Mouse (Mus musculus): ENCODE measurements at regions not wholly inside any gene's neighbourhood (a gene's known extent, or its start where the extent isn't known, plus 50 kb on each side); places are given as distances from the start of the nearest gene placed in this dataset.

DNA sequence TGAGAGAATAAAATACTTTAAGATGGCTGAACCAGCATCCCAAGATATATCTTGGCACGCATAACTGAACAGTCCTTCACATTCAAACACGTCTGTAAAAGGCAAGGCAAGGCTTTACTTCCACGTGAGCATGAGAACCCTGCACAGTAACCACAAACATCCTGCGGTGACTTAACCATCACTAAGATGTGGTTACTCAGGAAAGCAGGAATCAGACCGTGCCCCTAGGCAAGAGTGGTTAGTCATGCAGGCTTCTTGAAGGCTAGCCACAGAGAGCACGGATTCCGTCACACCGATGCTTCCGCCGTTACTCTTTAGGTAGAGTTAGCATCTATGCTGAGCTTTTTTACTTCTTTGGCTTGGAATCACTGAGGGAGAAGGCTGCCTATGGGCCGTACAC is 266.8 kb downstream of the Barhl2 start:
- DNase-seq (ENCODE audit: low read depth, low spot score), result no peak

DNA sequence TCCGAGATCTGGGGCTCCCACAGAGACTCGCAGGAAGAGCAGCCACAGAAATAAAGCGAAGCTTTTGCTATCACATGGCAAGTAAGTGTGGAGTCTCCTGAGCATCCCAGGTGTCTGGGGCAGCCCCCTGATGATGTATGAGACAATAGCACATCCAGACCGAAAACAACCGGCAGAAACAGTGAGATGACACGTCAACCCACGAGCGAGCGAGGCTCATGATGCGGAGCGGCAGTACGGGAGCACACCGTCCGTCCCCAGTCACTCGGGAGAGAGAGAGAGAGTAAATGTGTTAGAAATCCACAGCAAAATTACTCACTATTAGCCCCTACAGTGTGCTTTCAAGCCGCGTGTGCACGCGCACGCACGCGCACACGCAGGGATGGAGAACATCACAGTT is 276.2 kb downstream of the Barhl2 start:
- no peak for DNase-seq (ENCODE audit: low read depth, low spot score)

DNA sequence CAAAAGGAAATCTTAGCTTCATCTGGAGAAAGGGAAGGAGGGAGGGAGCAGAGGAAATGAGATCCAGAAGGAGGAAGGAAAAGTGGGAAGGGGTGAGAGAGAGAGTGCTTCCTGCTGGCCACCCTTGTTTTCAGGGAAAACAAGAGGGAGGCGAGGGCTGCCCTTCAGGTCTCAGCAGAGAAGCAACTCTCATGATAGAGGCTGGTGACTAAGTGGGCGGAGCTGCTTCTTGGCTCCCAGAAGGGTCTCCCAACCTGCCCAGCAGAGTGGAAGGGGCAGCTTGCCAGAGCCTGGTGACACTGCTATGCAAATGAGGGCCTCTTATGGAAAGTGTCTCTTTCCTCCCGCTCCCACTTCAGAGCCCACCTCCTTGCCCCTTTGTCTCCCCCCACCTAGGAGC is 285.8 kb downstream of the Barhl2 start:
- no peak for DNase-seq (ENCODE audit: low read depth, low spot score)

DNA sequence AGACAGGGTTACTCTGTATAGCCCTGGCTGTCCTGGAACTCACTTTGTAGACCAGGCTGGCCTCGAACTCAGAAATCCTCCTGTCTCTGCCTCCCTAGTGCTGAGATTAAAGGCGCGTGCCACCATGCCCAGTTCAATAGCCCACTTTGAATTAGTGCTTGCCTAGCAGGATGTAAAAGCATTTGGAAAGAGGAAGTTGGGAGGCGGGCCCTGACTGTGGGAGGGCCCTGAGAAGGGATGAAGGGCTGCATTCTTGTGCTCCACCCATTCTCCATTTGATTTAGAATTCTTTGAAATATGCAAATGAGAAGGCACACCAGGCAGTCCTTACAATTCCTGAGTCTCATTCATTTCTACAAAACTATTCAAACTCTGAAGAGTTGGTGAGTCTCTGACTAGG is 287.6 kb downstream of the Barhl2 start:
- no peak for DNase-seq (ENCODE audit: low read depth, low spot score)

DNA sequence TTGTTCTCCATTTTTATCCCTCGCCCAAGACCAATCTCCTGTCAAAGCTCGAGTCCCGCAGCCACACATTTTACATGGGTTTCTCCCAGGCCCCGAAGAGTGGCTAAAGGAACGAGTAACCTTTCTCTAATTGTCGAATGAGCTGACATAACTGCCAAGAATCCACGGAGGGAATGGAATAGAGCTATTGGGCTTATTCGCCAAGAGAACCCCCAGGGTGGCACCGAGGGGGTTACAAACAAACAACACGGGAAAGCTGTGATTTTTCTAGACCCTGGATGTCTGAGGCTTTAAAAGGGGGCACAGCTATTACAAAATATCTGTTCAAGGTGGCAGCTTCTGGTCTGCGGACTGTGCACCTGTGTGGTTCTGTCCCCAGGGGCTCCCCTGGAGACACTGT is 290.4 kb downstream of the Barhl2 start:
- no peak for DNase-seq (ENCODE audit: low read depth, low spot score)

DNA sequence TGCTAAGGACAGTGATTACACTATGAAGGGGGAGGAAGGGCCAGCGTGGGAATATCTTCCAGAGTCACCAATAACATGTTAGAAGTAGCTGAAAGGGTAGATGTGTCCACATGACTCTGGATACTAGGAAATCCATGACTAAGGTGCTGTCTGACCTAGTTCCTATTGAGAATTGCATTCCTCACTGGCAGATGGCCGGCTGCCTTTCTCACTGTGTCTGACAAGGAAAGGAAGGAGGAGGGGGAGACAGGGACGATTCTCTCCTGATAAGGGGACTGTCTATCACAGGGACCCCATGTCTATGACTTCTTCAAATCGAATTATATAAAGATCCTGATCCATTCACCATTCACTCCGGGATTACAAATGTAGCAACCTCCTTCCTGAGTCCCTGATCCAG is 289.9 kb downstream of the Zfp326 start:
- DNase-seq (ENCODE audit: low read depth, low spot score), result no peak

DNA sequence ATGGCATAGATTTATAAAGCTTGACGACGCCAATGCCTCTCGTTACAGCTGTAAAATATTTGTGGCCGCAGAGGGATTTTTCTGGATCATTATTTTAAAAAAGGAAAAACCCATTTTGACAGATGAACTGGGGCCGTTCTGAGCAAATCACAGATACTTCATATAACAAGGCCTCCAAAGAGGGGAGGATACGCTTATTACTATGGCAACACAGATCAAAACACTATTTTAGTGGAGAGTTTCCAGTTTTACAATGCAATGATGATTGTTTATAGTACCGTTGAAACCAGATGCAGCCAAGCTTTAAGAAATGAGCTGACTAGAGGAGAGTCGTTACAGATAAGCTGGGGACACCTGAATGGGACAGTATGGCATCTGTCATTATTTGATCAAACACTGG is 287.8 kb downstream of the Zfp326 start:
- DNase-seq (ENCODE audit: low read depth, low spot score), result no peak

DNA sequence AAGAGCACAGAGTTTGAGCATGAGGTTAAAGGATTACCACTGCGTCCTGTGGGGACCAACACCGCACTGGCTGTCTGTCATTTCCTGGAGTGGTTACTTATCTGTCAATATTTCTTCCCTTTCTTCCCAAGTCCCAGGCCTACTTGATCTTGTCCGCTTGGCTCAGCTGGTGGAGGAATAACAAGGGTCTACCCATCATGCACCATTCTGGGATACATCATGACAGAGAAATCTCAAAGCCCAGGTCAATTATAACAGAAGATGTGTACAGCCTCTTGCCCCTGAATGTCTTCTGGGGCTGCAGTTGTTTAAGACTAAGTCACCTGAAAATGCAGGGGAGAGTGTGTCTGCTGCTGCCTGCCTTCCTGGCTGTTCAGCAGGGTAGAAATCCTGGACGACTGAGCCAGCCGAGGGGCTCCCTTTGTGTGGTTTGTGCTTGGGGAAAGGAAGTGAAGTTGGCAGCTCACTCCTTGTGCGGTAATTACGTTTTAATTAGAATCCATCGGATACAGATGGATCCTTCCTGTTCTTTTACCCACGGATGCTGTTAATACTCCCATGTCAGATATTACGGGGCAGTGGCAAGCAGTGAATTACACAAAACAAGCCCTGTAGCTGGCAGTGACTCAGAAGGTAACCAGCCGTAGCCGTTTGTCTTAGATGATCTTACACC is 286.8 kb downstream of the Zfp326 start:
- DNase-seq (ENCODE audit: low read depth, low spot score), result no peak

DNA sequence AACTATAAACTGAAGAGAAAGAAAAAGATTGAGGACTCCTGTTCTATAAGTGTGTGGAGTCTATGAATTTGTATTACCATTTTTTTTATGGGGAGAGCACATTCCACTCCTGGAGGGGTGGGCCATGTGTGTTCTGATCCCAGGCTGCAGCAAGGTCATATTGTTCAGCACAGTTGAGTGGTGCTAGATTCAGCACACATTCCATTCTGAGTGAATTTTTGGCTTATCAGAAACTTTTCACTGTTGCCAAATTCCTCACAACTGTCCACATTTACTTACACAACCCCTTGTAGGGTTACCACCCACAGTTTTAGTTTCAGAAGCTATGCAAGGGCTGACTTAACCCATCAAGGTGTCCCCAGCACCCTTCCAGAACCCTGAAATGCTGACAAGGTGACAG is 262.7 kb downstream of the Zfp326 start:
- DNase-seq (ENCODE audit: low read depth, low spot score), result no peak

DNA sequence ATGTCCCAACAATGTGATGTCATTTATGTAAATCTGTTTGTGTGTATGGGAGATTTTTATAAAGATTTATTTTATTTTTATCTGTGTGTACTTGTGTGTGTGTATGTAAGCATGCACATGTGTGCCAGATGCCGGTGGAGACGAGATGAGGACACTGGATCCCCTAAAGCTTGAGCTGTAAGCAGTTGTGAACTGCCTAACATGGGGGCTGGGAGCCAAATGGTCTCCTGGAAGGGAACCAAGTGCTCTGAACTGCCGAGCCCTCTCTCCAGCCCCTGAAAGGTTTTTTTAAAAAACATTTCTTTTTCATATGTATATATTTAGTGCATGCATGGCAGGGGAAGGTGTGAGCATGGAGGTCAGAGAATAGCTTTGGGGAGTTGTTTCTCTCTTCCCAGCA is 246.6 kb downstream of the Zfp326 start:
- no peak for DNase-seq (ENCODE audit: low read depth, low spot score)

DNA sequence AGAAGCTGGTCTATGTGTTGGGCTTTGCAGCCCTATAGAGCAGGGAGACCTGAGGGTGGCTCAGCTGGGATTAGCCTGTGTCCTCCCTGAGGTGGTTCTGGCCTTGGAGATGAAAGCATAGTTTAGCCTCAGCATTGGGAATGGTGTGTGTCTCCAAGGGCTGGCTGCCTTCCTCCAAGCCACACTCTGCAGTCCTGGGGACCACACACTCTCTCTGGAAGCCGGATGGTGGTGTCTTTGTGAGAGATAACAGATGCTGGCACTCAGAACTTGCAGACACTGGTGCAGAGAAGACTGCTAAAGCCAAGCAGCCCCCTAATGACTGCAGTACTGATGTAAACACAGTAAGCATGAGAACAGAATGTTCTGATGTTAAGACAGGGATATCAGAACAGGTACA is 243.2 kb downstream of the Zfp326 start:
- no peak for DNase-seq (ENCODE audit: low read depth, low spot score)

DNA sequence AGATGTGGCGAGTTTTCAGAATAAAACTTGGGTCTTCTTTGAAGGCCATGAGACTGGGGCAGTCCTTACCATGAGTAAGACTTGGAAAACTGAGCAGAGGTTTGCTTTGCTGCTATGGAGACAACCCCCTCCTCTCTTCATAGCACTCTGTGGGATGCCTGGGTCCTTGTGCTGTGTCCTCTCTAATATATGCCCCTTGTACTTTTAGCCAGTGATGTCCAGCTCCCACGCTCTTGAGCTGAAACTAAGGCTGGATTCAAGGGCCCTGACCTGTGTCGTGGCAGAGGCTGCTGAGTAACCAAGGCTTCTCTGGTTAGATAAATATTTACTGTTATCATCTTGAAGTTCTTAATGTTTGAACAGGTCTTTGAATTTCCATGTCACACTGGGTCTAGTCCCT is 236.8 kb downstream of the Zfp326 start:
- no peak for DNase-seq (ENCODE audit: low read depth, low spot score)

DNA sequence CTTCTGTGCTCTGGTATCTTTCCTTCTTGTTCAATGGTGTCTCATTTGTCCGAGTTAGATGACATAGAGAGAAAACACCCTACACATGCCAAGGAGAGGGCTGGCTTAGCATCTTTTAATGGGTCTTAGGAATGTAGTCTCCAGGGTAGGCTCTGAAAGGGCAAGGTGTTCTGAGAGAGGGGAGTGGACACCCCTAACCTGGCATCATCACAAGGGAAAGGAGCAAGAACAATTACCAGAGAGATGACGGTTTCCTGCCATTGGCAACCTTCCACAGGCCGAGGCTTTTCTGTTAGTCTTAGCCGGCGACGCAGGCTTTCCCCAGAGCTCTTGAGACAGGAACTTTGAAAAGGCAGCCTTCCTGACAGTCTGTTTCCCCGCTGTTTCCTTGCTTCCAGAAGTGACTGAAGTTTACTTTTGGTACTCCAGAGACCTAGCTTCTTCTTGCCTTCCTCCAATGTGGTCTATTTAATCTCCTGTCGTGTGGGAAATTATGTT is 232.2 kb downstream of the Zfp326 start:
- no peak for DNase-seq (ENCODE audit: low read depth, low spot score)

DNA sequence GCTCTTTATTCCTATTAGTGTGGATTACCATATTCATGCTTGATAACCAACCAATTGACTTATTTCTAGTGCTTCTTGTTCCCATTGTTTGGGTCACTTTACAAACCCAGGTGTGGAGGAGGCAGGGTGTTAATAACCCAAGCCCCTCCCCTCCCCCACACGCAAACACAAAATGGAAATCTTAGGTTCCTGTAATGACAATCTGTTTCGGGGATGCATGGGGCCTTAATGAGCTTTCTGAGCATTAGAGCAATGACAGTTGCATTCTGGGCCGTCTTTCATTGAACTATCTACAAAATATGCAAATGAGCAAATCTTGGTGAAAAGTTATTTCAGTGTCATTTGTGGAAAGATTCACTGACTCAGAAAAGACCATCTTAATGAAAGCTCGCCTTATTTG is 225.9 kb downstream of the Zfp326 start:
- no peak for DNase-seq (ENCODE audit: low read depth, low spot score)

DNA sequence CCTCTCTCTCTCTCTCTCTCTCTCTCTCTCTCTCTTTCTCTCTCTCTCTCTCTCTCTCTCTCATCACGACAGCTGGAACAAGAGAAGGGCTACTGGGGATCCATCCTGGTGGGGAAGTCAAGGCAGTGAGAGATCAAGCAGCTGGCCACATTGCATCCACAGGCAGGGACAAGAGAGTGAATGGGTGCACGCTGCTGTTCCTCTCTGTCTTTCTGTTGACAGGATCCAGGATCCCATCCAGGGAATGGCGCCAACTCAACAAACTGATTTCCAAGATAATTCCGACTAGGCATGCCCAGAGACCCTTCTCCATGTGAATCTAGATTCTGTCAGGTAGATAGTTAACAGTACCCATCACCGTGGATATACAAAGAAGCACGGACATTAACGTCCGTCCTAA is 222.5 kb downstream of the Zfp326 start:
- no peak for DNase-seq (ENCODE audit: low read depth, low spot score)

DNA sequence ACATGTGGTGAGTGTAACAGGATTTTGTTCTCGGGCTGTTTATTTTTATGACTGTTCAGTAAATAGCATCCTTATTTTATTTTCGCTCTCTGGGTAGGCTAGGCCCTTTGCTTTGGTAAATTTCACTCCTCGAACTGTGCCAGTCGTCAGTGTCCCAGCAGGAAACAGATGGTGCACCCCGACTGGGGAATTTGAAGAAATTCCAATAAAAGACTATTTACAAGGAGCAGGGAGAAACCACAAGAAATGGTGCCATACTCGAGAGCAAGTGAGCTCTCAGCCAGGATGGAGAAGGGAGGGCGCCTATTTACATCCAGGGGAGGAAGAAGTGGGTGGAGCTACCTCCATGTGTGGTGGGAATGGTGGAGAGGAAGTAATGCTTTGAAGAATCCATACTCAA is 213.0 kb downstream of the Zfp326 start:
- no peak for DNase-seq (ENCODE audit: low read depth, low spot score)

DNA sequence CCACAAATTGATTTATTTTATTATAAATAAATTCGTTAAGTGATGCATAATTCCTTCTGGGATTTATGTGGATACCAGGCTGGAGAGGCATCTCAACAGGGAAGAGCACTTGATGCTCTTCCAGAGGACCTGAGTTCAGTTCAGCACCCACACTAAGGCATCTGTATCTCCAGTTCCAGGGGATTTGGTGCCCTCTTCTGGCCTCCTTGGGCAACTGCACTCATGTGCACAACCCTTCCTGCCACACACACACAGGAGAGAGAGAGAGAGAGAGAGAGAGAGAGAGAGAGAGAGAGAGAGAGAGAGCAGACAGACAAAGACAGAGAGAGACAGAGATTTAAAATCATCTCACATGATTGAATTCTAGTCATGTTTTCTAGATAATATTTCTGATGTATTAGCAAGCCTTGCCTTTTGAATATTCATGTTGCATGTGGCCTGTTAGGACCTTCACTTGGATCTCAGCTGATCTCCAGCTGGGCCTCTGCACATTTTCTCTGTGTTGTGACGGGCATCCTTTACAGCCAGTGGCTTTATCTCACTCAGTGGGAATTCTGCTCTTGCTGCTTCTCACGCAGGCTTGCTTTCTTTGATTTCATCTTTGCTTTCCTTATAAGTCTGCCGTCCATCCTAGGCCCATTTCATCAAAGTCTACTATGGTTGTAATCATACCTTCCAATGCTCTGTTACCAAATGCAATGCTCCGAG is 212.3 kb downstream of the Zfp326 start:
- DNase-seq (ENCODE audit: low read depth, low spot score), result no peak

DNA sequence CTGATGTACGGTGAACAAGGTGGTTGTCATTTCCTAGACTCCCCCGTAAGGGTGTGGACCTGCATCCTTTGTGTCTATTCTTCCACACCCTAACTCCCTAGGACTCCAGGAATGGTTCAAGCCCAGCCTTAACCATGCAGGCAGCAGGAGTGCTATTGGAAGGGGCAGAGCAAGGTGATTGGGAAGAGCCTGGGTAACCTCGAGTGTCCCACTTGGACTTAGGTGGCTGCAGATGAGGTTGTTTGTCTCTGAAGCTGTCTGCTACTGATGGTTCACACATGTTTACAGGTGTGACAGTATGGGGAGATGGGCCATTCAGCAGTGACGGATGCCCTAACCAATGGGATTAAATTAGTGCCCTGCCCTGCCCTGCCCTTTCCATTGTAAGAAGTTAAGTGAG is 207.4 kb downstream of the Zfp326 start:
- no peak for DNase-seq (ENCODE audit: low read depth, low spot score)

DNA sequence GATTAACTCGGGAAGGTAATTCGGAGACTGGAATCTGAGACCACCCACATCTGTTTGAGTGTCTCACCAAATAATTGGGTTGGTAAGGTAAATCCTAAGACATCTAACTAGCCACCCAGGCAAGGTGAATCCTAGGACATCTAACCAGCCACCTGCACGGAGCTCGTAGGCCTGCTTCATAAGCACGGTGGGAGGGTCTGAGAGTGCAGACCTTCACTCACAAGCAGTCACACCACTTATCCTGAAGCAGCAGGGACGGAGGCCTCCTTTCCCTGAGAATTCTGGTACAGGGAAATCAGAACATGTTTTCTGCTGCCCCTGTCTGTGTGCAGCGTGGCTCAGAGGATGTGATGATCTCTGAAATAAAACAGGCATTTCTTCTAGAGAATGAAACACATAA is 206.5 kb downstream of the Zfp326 start:
- no peak for DNase-seq (ENCODE audit: low read depth, low spot score)

DNA sequence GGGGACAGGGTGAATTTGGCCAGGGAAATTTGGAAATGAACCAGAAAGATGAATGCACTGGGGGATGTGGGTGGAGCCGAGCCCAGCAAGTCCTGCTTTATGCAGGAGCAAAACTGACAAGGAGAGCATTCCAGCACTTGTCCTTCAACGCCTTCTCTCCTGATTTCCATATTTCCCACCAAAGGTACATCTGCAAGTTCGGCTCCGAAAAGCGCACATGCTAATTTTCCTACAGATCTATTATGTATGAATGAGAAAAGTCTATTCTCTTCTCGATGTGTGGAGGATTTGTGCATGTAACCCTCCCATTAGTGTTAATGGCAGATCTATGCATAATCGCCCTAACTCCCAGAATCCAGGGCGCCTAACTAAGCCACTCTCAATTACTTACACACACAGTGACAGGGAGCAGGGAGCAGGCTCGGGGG is 190.8 kb downstream of the Zfp326 start:
- DNase-seq (ENCODE audit: low read depth, low spot score), result no peak

DNA sequence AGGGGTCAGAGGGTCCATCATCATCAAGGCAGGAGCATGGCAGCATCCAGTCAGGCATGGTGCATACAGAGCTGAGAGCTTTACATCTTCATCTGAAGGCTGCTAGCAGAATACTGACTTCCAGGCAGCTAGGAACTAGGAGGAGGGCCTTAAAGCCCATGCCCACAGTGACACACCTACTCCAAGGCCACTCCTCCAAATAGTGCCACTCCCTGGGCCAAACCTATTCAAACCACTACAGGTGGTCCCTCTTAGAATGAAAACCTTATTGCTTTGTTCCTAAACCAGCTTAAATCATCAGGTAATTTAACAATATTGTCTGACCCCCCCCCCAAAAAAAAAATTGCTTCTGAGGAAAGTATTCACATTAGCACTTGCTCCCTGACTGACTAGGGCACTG is 190.3 kb downstream of the Zfp326 start:
- DNase-seq (ENCODE audit: low read depth, low spot score), result no peak

DNA sequence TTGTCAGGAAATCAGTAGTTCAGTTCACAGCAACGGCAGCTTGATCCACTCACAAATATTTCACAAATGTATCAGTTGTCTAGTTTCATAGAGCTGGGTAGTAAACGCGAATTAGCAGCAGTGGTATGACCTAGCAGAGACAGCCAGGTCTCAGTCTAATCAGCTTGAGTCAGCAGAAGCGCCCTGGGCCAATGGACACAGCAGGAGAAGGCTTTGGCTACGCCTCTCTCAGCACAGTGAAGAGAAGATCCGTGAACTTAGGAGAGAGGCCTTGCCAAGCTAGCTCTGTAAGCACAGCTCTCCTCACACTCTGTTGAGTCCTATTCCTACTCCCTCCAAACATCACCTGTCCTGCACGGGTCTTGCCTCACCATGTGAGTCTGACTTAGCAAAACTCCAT is 188.0 kb downstream of the Zfp326 start:
- DNase-seq (ENCODE audit: low read depth, low spot score), result no peak

DNA sequence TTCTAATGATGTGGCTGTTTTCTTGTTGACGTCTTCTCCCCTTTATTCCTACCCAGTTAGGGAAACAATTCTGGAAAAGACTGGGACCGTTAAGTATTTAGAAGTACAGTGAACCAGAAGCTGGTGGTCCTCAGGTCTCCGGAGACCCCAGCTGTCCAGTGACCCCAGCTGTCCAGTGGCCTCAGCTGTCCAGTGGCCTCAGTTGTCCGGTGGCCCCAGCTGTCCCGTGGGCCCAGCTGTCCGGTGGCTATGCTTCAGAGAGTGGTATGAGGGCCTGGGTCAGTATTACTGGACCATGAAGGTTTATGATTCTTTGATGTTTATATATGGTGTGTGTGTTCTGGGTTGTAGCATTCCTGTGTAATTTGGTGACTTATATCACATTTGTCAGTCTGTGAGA is 186.6 kb downstream of the Zfp326 start:
- no peak for DNase-seq (ENCODE audit: low read depth, low spot score)

DNA sequence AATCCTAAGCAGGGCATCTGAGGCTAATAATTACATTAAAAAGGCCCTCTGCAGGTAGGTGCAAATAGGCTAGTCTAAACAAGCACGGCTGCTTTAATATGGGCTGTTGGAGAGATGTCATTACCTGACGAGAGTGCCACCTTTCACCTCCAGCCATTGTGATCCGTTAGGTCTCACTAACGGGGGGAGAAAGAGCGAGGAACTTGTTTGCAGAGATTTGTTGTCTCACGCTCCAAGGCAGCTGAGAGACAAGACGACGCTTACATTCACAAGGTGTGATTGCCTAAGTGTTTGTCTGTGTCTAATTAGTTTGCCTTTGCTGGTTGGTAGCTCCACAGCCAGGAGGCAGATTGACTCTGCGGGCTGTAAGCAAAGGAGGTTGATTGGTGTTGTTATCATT is 180.3 kb downstream of the Zfp326 start:
- no peak for DNase-seq (ENCODE audit: low read depth, low spot score)

Measured in retina, postnatal 7 days (tissue).